In genomic region chr16:59535673-59536072, GRCm38 (mm10) we compare ENCODE assay signal across 26 mouse cellular contexts.
DNase-seq lines count a peak whose midpoint lies in the region; TF ChIP-seq lines count a peak whose summit lies in the region.
"Had no signal": no experiment of that assay in that cellular context is flagged by ENCODE, and none has a peak within 500 bp of the region (broad histone marks: within the 10 kb centered on the region; RNA-seq: fewer than 3 reads in every experiment).

No protein-coding gene starts in this region.

- H3K36me3 ChIP-seq in heart, adult 2 months (ENCODE audit: control insufficient read depth, insufficient read depth, low read length) = peaks cover 9% of the 10 kb centered on the region
- H3K36me3 ChIP-seq in CH12.LX (replicated peaks in 1 of 2; ENCODE audit: control insufficient read depth in 1 of 2, insufficient read depth in 1 of 2, low read length in 1 of 2) = no peaks in the 10 kb centered on the region
- peaks cover 27% of the 10 kb centered on the region for H3K36me3 ChIP-seq in hindbrain, embryonic 10.5 days
- H3K36me3 ChIP-seq: forebrain, embryonic 15.5 days; liver, embryonic 15.5 days had no signal

- intact Hi-C loops in heart, adult 2 months (cut with DNase I) = loop anchor here (10.0 kb wide), 1 partner anchor 79 kb away; no protein-coding TSS in a partner anchor
- intact Hi-C loops in heart, postnatal 25 days (cut with DNase I) = loop anchor here (5.0 kb wide), 1 partner anchor 82 kb away; no protein-coding TSS in a partner anchor

- no peaks in the 10 kb centered on the region for H3K27me3 ChIP-seq in heart, adult 2 months (ENCODE audit: control insufficient read depth, insufficient read depth, low read length)
- H3K27me3 ChIP-seq in CH12.LX (replicated peaks) = no peaks in the 10 kb centered on the region
- no peaks in the 10 kb centered on the region for H3K27me3 ChIP-seq in hindbrain, embryonic 10.5 days (ENCODE audit: insufficient read depth, poor library complexity, severe bottlenecking)
- H3K27me3 ChIP-seq: embryonic facial prominence, embryonic 15.5 days; forebrain, embryonic 15.5 days; heart, embryonic 15.5 days; limb, embryonic 15.5 days; liver, embryonic 15.5 days; megakaryocyte, embryonic 14.5 days; neural tube, embryonic 12.5 days had no signal

- TF ChIP-seq RAD21 in CH12.LX (IDR thresholded peaks at IDR 0.05; ENCODE audit: low read depth, low read length) = peak; percentile 77

- no peak overlapping the region for H3K4me2 ChIP-seq in CH12.LX (ENCODE audit: insufficient read depth, low read depth, poor library complexity, severe bottlenecking)
- H3K4me2 ChIP-seq: embryonic facial prominence, embryonic 15.5 days; forebrain, embryonic 15.5 days; heart, embryonic 15.5 days; limb, embryonic 15.5 days; liver, embryonic 15.5 days; neural tube, embryonic 12.5 days had no signal

- no peak for TF ChIP-seq POLR2A in heart, adult 2 months (IDR thresholded peaks at IDR 0.05; ENCODE audit: insufficient read depth, low read depth, low read length)
- no peak for TF ChIP-seq POLR2A in CH12.LX (IDR thresholded peaks at IDR 0.05; ENCODE audit: low read depth, low read length)

- WGBS in heart, adult 2 months = 53% methylated on average over 5 of the region's 5 CpGs
- WGBS in hindbrain, embryonic 10.5 days = 84% methylated on average over 5 of the region's 5 CpGs

- no peak for TF ChIP-seq EP300 in heart, adult 2 months (IDR thresholded peaks at IDR 0.05; ENCODE audit: insufficient read depth, low read depth, low read length)
- no peak for TF ChIP-seq EP300 in CH12.LX (IDR thresholded peaks at IDR 0.05; ENCODE audit: low read length)

- in situ Hi-C loops in CH12.LX (cut with MboI; ENCODE audit: low pct_ligation_motif_present, low pct_unique_long_range_greater_than_20kb, low sequenced_read_pairs) = loop anchor here (10.0 kb wide), 1 partner anchor 79 kb away; no protein-coding TSS in a partner anchor

- H3K4me3 ChIP-seq in heart, adult 2 months = no peak overlapping the region
- H3K4me3 ChIP-seq in layer of hippocampus, adult 2 months = no peak overlapping the region
- no peak overlapping the region for H3K4me3 ChIP-seq in CH12.LX (replicated peaks in 1 of 3; ENCODE audit: low read depth in 2 of 3, low read length in 2 of 3, poor library complexity in 1 of 3)
- no peak overlapping the region for H3K4me3 ChIP-seq in hindbrain, embryonic 10.5 days
- H3K4me3 ChIP-seq: embryonic facial prominence, embryonic 15.5 days; forebrain, embryonic 15.5 days; heart, embryonic 15.5 days; limb, embryonic 15.5 days; liver, embryonic 15.5 days; megakaryocyte, embryonic 14.5 days; neural tube, embryonic 12.5 days had no signal

- H3K79me2 ChIP-seq in heart, adult 2 months (replicated peaks; ENCODE audit: control insufficient read depth, insufficient read depth, low read length) = no peaks in the 10 kb centered on the region
- H3K79me2 ChIP-seq in CH12.LX (replicated peaks; ENCODE audit: control insufficient read depth, extremely low read depth, insufficient read depth, poor library complexity, severe bottlenecking) = no peaks in the 10 kb centered on the region

- dilution Hi-C loops in CH12.LX (cut with MboI; ENCODE audit: extremely low pct_ligation_motif_present, extremely low pct_unique_long_range_greater_than_20kb, low sequenced_read_pairs) = no loop called here

- no peaks in the 10 kb centered on the region for H3K9me3 ChIP-seq in CH12.LX (replicated peaks; ENCODE audit: low read length)
- H3K9me3 ChIP-seq in hindbrain, embryonic 10.5 days = no peaks in the 10 kb centered on the region
- H3K9me3 ChIP-seq: embryonic facial prominence, embryonic 15.5 days; forebrain, embryonic 15.5 days; heart, embryonic 15.5 days; limb, embryonic 15.5 days; liver, embryonic 15.5 days; megakaryocyte, embryonic 14.5 days; neural tube, embryonic 12.5 days had no signal

- DNase-seq in heart, adult 2 months = no peak
- DNase-seq in heart, postnatal 25 days (ENCODE audit: low spot score) = no peak
- DNase-seq in layer of hippocampus, adult 2 months (ENCODE audit: low spot score in 2 of 2) = no peak
- DNase-seq in layer of hippocampus, postnatal 36 days = no peak
- DNase-seq in CH12.LX (ENCODE audit: extremely low read depth) (no peak), adipocyte (ENCODE audit: low spot score) (peak; percentile 7)
- DNase-seq in hindbrain, embryonic 10.5 days (ENCODE audit: low spot score) = no peak
- DNase-seq: adrenal gland, postnatal 14 days; B cell, adult 2 months; cerebellum, adult 8-10 months; gastrocnemius, postnatal 25 days; kidney, adult 9 months; kidney, postnatal 25 days; left cerebral cortex, postnatal 4 days; lung, postnatal 14 days; midbrain, embryonic 14.5 days; right cerebral cortex, postnatal 25 days; spleen, adult 18-20 months; thymus, postnatal 14 days had no signal

- no peak overlapping the region for H3K27ac ChIP-seq in heart, adult 2 months
- no peak overlapping the region for H3K27ac ChIP-seq in layer of hippocampus, adult 2 months
- H3K27ac ChIP-seq in CH12.LX (ENCODE audit: insufficient read depth, low read depth) = no peak overlapping the region
- no peak overlapping the region for H3K27ac ChIP-seq in hindbrain, embryonic 10.5 days
- H3K27ac ChIP-seq: embryonic facial prominence, embryonic 15.5 days; forebrain, embryonic 15.5 days; heart, embryonic 15.5 days; limb, embryonic 15.5 days; liver, embryonic 15.5 days; neural tube, embryonic 12.5 days had no signal

- no peak overlapping the region for H3K9ac ChIP-seq in heart, adult 2 months (ENCODE audit: low read depth, low read length)
- no peak overlapping the region for H3K9ac ChIP-seq in CH12.LX (ENCODE audit: insufficient read depth, low read depth)
- H3K9ac ChIP-seq: embryonic facial prominence, embryonic 15.5 days; forebrain, embryonic 15.5 days; heart, embryonic 15.5 days; limb, embryonic 15.5 days; liver, embryonic 15.5 days; neural tube, embryonic 12.5 days had no signal

- H3K4me1 ChIP-seq in heart, adult 2 months (ENCODE audit: control insufficient read depth, insufficient read depth, low read length) = no peaks in the 10 kb centered on the region; the same call in 1 of the 2 replicates
- H3K4me1 ChIP-seq in CH12.LX (ENCODE audit: control insufficient read depth in 1 of 2, insufficient read depth in 2 of 2) = peaks cover 0 to 14% of the 10 kb centered on the region in 2 experiments; a peak in 3 of 4 replicates
- no peaks in the 10 kb centered on the region for H3K4me1 ChIP-seq in hindbrain, embryonic 10.5 days (replicated peaks)
- H3K4me1 ChIP-seq: embryonic facial prominence, embryonic 15.5 days; forebrain, embryonic 15.5 days; limb, embryonic 15.5 days; liver, embryonic 15.5 days; neural tube, embryonic 12.5 days had no signal

- TF ChIP-seq CTCF in heart, adult 2 months (IDR thresholded peaks at IDR 0.05) = peak; percentile 64
- TF ChIP-seq CTCF in layer of hippocampus, adult 2 months (conservative IDR thresholded peaks at IDR 0.05) = peak; percentile 74
- peak; percentile 34 to 70; a peak in 3 of 4 replicates for TF ChIP-seq CTCF in CH12.LX (conservative IDR thresholded peaks at IDR 0.05 in 1 of 2, IDR thresholded peaks at IDR 0.05 in 1 of 2; ENCODE audit: low read depth in 2 of 2, low read length in 2 of 2)

TF ChIP-seq in CH12.LX, 34 proteins besides CTCF, POLR2A, EP300 and RAD21:
- TF ChIP-seq ZC3H11A (IDR thresholded peaks at IDR 0.05; ENCODE audit: low read depth, low read length) = peak; percentile 33; the same call in 1 of the 2 replicates
- no peak for TF ChIP-seq ETS1 (conservative IDR thresholded peaks at IDR 0.05; ENCODE audit: low read depth, low read length)
- TF ChIP-seq SMC3 (IDR thresholded peaks at IDR 0.05; ENCODE audit: low read depth, low read length) = peak; percentile 82
